Mouse (Mus musculus) liver, embryonic 14.5 days (tissue): Measurements from ENCODE around the gene Cnksr3. TPM values are rescaled to one million over a fixed set of nuclear protein-coding genes. Genes with fewer than 3 reads are reported as not detected.

Source experiments
- ATAC-seq: fragments of 200-750 bp; cut with Nextera tagmentation; 2 replicates; pipeline ENCODE4 v1.8.0; 2017; ENCODE audit warnings: moderate number of reproducible peaks, mild to moderate bottlenecking, moderate library complexity; ENCODE audit not compliant: insufficient read depth
- DNase-seq, 3 experiments: peaks; one replicate each; pipeline ENCODE4 v3.0.0-alpha.2; 2012 to 2013; ENCODE audit warnings: low read depth in 3 of 3, low spot score in 3 of 3
- H3K27ac ChIP-seq: fragments of 300-500 bp; sonication (generic); 2 replicates; pipeline ENCODE4 v1.5.1; 2014; ENCODE audit warnings: moderate library complexity, mild to moderate bottlenecking, control low read depth, inconsistent platforms
- H3K27me3 ChIP-seq: fragments of 300-500 bp; sonication (generic); 2 replicates; pipeline ENCODE4 v1.6.1; 2014; ENCODE audit warnings: mild to moderate bottlenecking, low read length, moderate library complexity; ENCODE audit not compliant: control insufficient read depth, insufficient read depth
- H3K36me3 ChIP-seq: fragments of 300-500 bp; sonication (generic); replicated peaks from 2 replicates; pipeline ENCODE4 v1.6.1; 2014; ENCODE audit warnings: low read depth; ENCODE audit not compliant: control insufficient read depth, insufficient read depth
- H3K4me1 ChIP-seq, 2 experiments: fragments of 200-500 bp in 1 of 2; fragments of 300-500 bp in 1 of 2; sonication (generic) in 1 of 2; replicated peaks; 2 replicates each; pipeline ENCODE4 v1.6.1; 2012 to 2014; ENCODE audit warnings: antibody characterized with exemption in 1 of 2, inconsistent platforms in 1 of 2, low read length in 1 of 2; ENCODE audit not compliant: control insufficient read depth in 2 of 2, insufficient read depth in 2 of 2
- H3K4me2 ChIP-seq: fragments of 300-500 bp; sonication (generic); 2 replicates; pipeline ENCODE4 v1.6.1; 2014; ENCODE audit warnings: low read depth, mild to moderate bottlenecking, control low read depth, moderate library complexity
- H3K4me3 ChIP-seq, 2 experiments: fragments of 200-500 bp in 1 of 2; fragments of 300-500 bp in 1 of 2; sonication (generic) in 1 of 2; 2 replicates each; pipeline ENCODE4 v1.5.1; 2012 to 2014; ENCODE audit warnings: low read depth in 2 of 2, low read length in 2 of 2, mild to moderate bottlenecking in 2 of 2, control low read depth in 1 of 2, inconsistent platforms in 1 of 2, moderate library complexity in 1 of 2; ENCODE audit not compliant: insufficient read depth in 1 of 2
- H3K9ac ChIP-seq: fragments of 300-500 bp; sonication (generic); replicated peaks from 2 replicates; pipeline ENCODE4 v1.6.1; 2014; ENCODE audit warnings: mild to moderate bottlenecking, control low read depth, moderate library complexity
- H3K9me3 ChIP-seq: fragments of 300-500 bp; sonication (generic); 2 replicates; pipeline ENCODE4 v1.6.1; 2016; ENCODE audit warnings: low read length, mixed read lengths; ENCODE audit not compliant: control insufficient read depth
- CTCF ChIP-seq: IDR thresholded peaks from 2 replicates; pipeline ENCODE4 v1.5.1; 2016; ENCODE audit warnings: antibody characterized with exemption, low read depth, control low read depth
- EP300 ChIP-seq: IDR thresholded peaks from 2 replicates; pipeline ENCODE4 v1.6.1; 2016; ENCODE audit warnings: antibody characterized with exemption, low read depth
- WGBS: fragments of 180-500 bp; shearing (Covaris S2); extraction: QIAGEN DNeasy Blood & Tissue Kit; methylation state at CpG from one replicate; pipeline ENCODE4 v1.1.7; 2014; ENCODE audit not compliant: insufficient replicate concordance; 5-methylcytosine and 5-hydroxymethylcytosine counted together
- polyA plus RNA-seq, 2 experiments: library from polyadenylated mRNA; depleted of rRNA in 1 of 2; stranded (reverse) in 1 of 2; unstranded in 1 of 2; fragments of >200 nt; fragmentation: Nextera tagmentation in 1 of 2; extraction: Ambion mirVana in 1 of 2; gene quantifications; 2 replicates each; pipeline versions ENCODE4 v1.2.1 to v1.2.3; 2012 to 2014

Gene Cnksr3
- polyA plus RNA-seq, 2 experiments = 2.3 to 2.8 TPM

- Histone ChIP-seq H3K9me3 (no peaks in the 10 kb centered on the region), H3K9ac (no peak overlapping the region), H3K27ac (no peak overlapping the region), H3K27me3 (no peaks in the 10 kb centered on the region), H3K4me3 (no peak overlapping the region), H3K4me1 (peaks cover 0 to 9% of the 10 kb centered on the region in 2 experiments; a peak in 2 of 4 replicates), H3K36me3 (no peaks in the 10 kb centered on the region), H3K4me2 (no peak overlapping the region)
- TF ChIP-seq CTCF (no peak), EP300 (no peak)
- 83% methylated on average over 12 of the region's 12 CpGs for WGBS
- ATAC-seq (no peak), DNase-seq (no peak)
Observed at GRCm38 (mm10) chr10:7163031-7163430, 49.0 kb downstream of the Cnksr3 start.

- ATAC-seq = peak; percentile 47
- Histone ChIP-seq H3K9ac (no peak overlapping the region), H3K4me3 (no peak overlapping the region), H3K27me3 (no peaks in the 10 kb centered on the region), H3K9me3 (no peaks in the 10 kb centered on the region), H3K4me2 (peak overlapping the region; percentile 29; the same call in 1 of the 2 replicates), H3K27ac (no peak overlapping the region), H3K36me3 (no peaks in the 10 kb centered on the region), H3K4me1 (peaks cover 0 to 11% of the 10 kb centered on the region in 2 experiments; a peak in 2 of 4 replicates)
- WGBS = 62% methylated on average over 7 of the region's 7 CpGs
- TF ChIP-seq CTCF (no peak), EP300 (no peak)
- no peak for DNase-seq
Observed at GRCm38 (mm10) chr10:7159061-7159511, 53.0 kb downstream of the Cnksr3 start.

DNA sequence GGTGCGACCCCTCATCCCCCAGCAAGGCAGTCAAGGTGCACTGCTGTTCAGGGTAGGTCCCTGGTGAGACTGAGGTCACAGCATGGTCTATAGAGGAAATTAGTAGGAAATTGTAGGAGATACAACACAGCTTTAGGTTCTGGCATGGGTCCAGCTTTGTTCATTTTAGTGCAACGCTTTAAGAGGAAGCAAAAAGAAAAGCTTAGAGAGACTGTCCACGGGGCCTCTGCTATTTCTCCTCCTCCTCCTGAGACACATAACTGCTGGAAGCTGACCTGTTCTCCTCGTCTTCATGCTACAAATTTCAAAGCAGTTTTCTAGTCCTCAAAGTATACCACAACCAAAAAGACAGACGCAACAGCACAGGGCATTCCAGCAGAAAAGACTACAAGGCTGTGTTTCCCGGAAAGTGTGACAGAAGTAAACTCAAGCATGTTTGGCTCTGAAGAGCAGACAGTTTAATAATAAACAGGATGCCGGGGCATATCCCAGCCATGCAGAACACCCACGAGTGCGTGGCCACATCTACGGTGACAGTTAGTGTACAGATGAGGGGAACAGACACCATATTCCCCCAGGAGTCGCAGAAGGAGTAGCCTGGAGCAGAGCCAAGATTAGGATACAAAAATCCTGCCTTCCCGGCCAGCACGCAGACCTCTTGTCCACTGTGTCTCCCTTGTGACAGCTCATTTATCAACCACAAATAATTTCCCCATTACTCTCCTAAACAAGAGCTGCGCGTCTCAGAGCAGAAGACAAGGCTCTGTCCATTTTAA, 53.6 kb downstream of the Cnksr3 start:
- DNase-seq (no peak), ATAC-seq (peak; percentile 13; the same call in 1 of the 2 replicates)
- WGBS = 63% methylated on average over 15 of the region's 15 CpGs
- Histone ChIP-seq H3K36me3 (no peaks in the 10 kb centered on the region), H3K27ac (no peak overlapping the region), H3K4me3 (no peak overlapping the region), H3K9me3 (no peaks in the 10 kb centered on the region), H3K27me3 (no peaks in the 10 kb centered on the region), H3K4me2 (0 out of 2 replicates have a peak overlapping the region, but pooled peaks have one; percentile 29), H3K9ac (no peak overlapping the region), H3K4me1 (peaks cover 0 to 11% of the 10 kb centered on the region in 2 experiments; a peak in 2 of 4 replicates)
- no peak for TF ChIP-seq EP300

DNA sequence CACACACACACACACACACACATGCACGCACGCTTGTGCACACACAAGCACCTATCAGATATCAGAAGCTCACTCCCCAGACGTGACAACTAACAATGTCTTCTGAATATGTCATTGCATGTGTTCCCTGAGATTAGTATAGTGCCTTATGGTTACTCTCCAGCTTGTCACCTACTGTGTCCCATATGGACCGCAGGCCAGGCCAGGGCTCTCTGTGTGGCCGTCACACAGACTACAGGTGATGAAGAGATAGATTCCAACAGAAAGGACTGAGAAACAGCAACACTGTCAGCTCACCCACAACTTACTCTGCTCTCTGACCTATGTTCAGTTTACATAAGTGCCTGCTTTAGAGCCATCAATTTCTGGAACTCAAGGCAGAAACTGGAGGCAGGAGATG, 57.2 kb downstream of the Cnksr3 start:
- Histone ChIP-seq H3K4me1 (peaks cover 0 to 11% of the 10 kb centered on the region in 2 experiments; a peak in 2 of 4 replicates), H3K27me3 (no peaks in the 10 kb centered on the region), H3K27ac (no peak overlapping the region), H3K4me3 (no peak overlapping the region), H3K4me2 (no peak overlapping the region), H3K9me3 (no peaks in the 10 kb centered on the region), H3K9ac (no peak overlapping the region), H3K36me3 (no peaks in the 10 kb centered on the region)
- 78% methylated on average over 5 of the region's 5 CpGs for WGBS
- TF ChIP-seq EP300 (no peak), CTCF (no peak)
- DNase-seq (no peak), ATAC-seq (no peak)

DNA sequence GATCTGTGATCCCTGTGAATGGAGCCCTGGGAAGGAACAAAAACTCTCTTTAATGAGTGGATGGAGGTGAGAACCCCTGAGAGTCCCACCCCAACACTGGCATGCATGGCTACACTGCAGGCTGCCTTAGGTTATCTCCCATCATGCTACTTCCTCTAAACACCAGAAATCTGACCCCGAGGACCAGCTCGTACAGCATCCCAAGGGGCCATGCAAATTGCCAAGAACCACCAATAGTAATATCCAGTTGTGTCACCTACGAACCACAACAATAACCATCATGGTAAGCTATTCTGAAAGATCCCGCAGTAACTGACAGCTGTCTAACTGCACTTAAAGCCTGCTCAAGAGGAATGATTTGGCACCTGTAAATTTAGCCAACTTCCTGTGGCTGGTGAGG, 59.1 kb downstream of the Cnksr3 start:
- 68% methylated on average over 4 of the region's 4 CpGs for WGBS
- no peak for DNase-seq
- H3K9ac ChIP-seq = no peak overlapping the region
- no peaks in the 10 kb centered on the region for H3K9me3 ChIP-seq
- no peaks in the 10 kb centered on the region for H3K27me3 ChIP-seq
- H3K27ac ChIP-seq = no peak overlapping the region
- H3K4me3 ChIP-seq = no peak overlapping the region
- H3K4me1 ChIP-seq = peaks cover 0 to 2% of the 10 kb centered on the region in 2 experiments; a peak in 1 of 4 replicates
- H3K4me2 ChIP-seq = no peak overlapping the region
- no peak for ATAC-seq
- no peaks in the 10 kb centered on the region for H3K36me3 ChIP-seq
- TF ChIP-seq CTCF (no peak), EP300 (no peak)
